Mouse (Mus musculus) liver, embryonic 14.5 days (tissue): ENCODE measurements at regions not wholly inside any gene's neighbourhood (a gene's known extent, or its start where the extent isn't known, plus 50 kb on each side); places are given as distances from the start of the nearest gene placed in this dataset.

ENCODE experiments used
- CTCF ChIP-seq: IDR thresholded peaks from 2 replicates; pipeline ENCODE4 v1.5.1; 2016; ENCODE audit warnings: antibody characterized with exemption, low read depth, control low read depth
- EP300 ChIP-seq: IDR thresholded peaks from 2 replicates; pipeline ENCODE4 v1.6.1; 2016; ENCODE audit warnings: antibody characterized with exemption, low read depth

DNA sequence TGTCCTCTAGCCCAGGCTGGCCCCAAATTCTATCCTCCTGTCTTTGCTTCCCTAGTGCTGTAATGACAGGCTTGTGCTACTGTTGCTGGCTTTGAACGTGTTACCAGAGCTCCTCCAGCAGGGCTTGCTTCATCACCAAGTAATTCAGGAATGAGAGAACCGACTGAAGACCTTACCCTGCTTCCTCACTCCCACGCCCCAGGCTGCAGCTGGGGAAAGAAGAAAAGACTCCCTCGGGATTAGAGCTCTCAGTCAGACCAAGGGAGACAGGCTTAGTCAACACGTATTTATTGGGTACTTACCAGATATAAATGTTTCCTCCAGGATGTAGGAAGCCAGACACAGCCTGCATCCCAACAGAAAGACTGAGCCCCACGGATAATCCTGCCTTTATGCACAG lies 115.0 kb downstream of the Nectin1 start:
- no peak for TF ChIP-seq CTCF
- TF ChIP-seq EP300, result no peak
